Mouse (Mus musculus) heart, embryonic 13.5 days (tissue): ENCODE measurements around the gene Gm20547. TPM values are rescaled to one million over a fixed set of nuclear protein-coding genes. Genes with fewer than 3 reads are reported as not detected.

Experiments used
- ATAC-seq: fragments of 200-750 bp; cut with Nextera tagmentation; 2 replicates; pipeline ENCODE4 v1.8.0; 2017; ENCODE audit warnings: moderate TSS enrichment; ENCODE audit not compliant: insufficient number of reproducible peaks, low FRiP score, low TSS enrichment; ENCODE audit errors: extremely low read depth
- H3K27ac ChIP-seq: fragments of 300-500 bp; sonication (generic); replicated peaks from 2 replicates; pipeline ENCODE4 v1.5.1; 2015; ENCODE audit warnings: moderate library complexity, mild to moderate bottlenecking, inconsistent platforms
- H3K27me3 ChIP-seq: fragments of 300-500 bp; sonication (generic); replicated peaks from 2 replicates; pipeline ENCODE4 v1.6.1; 2015; ENCODE audit warnings: mild to moderate bottlenecking, inconsistent platforms
- H3K36me3 ChIP-seq: fragments of 300-500 bp; sonication (generic); 2 replicates; pipeline ENCODE4 v1.6.1; 2015; ENCODE audit warnings: mild to moderate bottlenecking, inconsistent platforms
- H3K4me1 ChIP-seq: fragments of 300-500 bp; sonication (generic); 2 replicates; pipeline ENCODE4 v1.6.1; 2015; ENCODE audit warnings: inconsistent platforms
- H3K4me2 ChIP-seq: fragments of 300-500 bp; sonication (generic); 2 replicates; pipeline ENCODE4 v1.6.1; 2015; ENCODE audit warnings: inconsistent platforms, mild to moderate bottlenecking, moderate library complexity
- H3K4me3 ChIP-seq: fragments of 300-500 bp; sonication (generic); 2 replicates; pipeline ENCODE4 v1.5.1; 2015; ENCODE audit warnings: moderate library complexity, mild to moderate bottlenecking, inconsistent platforms
- H3K9ac ChIP-seq: fragments of 300-500 bp; sonication (generic); 2 replicates; pipeline ENCODE4 v1.6.1; 2015; ENCODE audit warnings: inconsistent platforms, mild to moderate bottlenecking, moderate library complexity
- H3K9me3 ChIP-seq: fragments of 300-500 bp; sonication (generic); 2 replicates; pipeline ENCODE4 v1.6.1; 2016; ENCODE audit warnings: inconsistent platforms
- WGBS: fragments of 180-500 bp; shearing (Covaris S2); methylation state at CpG from one replicate; pipeline ENCODE4 v1.1.7; 2015; ENCODE audit warnings: mixed read lengths; 5-methylcytosine and 5-hydroxymethylcytosine counted together
- polyA plus RNA-seq: library from polyadenylated mRNA; unstranded; fragments of >200 nt; fragmentation: Nextera tagmentation; extraction: Ambion mirVana; gene quantifications from 2 replicates; pipeline ENCODE4 v1.2.1, GENCODE M21; 2015

Gm20547 gene
- polyA plus RNA-seq, 1 experiment from 2014 or later, result not detected

DNA sequence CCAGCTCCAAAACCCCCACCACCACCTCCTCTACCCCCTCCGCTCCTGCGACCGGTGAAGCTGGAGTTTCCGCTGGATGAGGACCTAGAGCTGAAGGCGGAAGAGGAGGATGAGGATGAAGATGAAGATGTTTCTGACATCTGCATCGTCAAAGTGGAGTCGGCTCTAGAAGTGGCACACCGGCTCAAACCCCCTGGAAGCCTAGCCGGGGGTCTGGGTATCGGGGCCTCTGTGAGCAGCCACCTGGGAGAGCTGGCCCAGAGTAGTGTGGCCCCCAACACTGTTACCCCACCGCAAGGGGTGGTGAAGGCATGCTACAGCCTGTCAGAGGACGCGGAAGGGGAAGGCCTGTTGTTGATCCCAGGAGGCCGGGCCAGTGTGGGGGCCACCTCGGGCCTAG, 13.9 kb upstream of the Gm20547 start:
- H3K27me3 ChIP-seq, result no peaks in the 10 kb centered on the region
- H3K36me3 ChIP-seq, result peaks cover 9% of the 10 kb centered on the region
- WGBS, result 94% methylated on average over 15 of the region's 15 CpGs
- no peak for ATAC-seq
- H3K4me1 ChIP-seq, result peaks cover 46% of the 10 kb centered on the region
- H3K27ac ChIP-seq, result peak overlapping the region; percentile 88; the same call in 1 of the 2 replicates
- peak overlapping the region; percentile 93 for H3K4me2 ChIP-seq
- no peaks in the 10 kb centered on the region for H3K9me3 ChIP-seq
- H3K9ac ChIP-seq, result peak overlapping the region; percentile 93
- H3K4me3 ChIP-seq, result peak overlapping the region; percentile 93

GRCm38 (mm10) chr17:34894801-34895530, 13.1 kb upstream of the Gm20547 start:
- WGBS, result 12% methylated on average over 42 of the region's 51 CpGs
- H3K4me3 ChIP-seq, result peak overlapping the region; percentile 93
- ATAC-seq, result no peak
- H3K9ac ChIP-seq, result peak overlapping the region; percentile 93
- H3K4me2 ChIP-seq, result peak overlapping the region; percentile 93
- H3K4me1 ChIP-seq, result peaks cover 40% of the 10 kb centered on the region
- no peaks in the 10 kb centered on the region for H3K9me3 ChIP-seq
- peak overlapping the region; percentile 88 for H3K27ac ChIP-seq
- no peaks in the 10 kb centered on the region for H3K27me3 ChIP-seq
- H3K36me3 ChIP-seq, result peaks cover 9% of the 10 kb centered on the region

DNA sequence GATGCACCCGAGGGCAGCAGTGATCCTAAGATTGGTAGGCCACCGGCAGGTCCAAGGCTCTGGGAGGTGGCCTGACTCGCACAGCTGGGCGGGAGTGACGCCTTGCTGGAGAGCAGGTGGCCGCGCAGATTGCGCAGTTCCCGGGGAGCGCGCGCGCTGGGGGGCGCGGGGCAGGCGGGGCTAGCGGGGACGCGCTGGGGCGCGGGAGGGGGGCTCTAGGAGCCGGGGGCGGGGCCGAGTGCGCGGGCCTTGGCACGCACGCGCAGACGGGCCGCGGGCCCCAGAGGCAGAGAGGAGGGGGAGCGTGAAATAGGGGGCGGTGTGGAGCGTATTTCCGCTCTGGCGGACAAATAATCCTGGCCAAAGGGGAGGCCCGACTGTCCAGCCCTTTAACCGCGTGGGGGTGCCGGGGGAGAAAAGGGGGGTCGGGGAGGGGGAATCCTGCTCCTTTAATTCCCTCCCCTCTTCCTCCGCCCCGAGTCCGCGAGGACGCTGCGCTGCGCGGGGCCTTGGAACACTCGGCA, 12.3 kb upstream of the Gm20547 start:
- Histone ChIP-seq H3K4me3 (peak overlapping the region; percentile 93), H3K27me3 (no peaks in the 10 kb centered on the region), H3K9ac (peak overlapping the region; percentile 93), H3K4me2 (peak overlapping the region; percentile 93), H3K9me3 (no peaks in the 10 kb centered on the region), H3K4me1 (peaks cover 38% of the 10 kb centered on the region), H3K27ac (peak overlapping the region; percentile 88), H3K36me3 (peaks cover 9% of the 10 kb centered on the region)
- 1% methylated on average over 33 of the region's 51 CpGs for WGBS
- ATAC-seq, result peak; percentile 81

GRCm38 (mm10) chr17:34893072-34893824, 11.4 kb upstream of the Gm20547 start:
- Histone ChIP-seq H3K36me3 (peaks cover 9% of the 10 kb centered on the region), H3K27me3 (no peaks in the 10 kb centered on the region), H3K9ac (peak overlapping the region; percentile 80), H3K4me1 (peaks cover 38% of the 10 kb centered on the region), H3K27ac (peak overlapping the region; percentile 88), H3K4me3 (peak overlapping the region; percentile 93), H3K9me3 (no peaks in the 10 kb centered on the region), H3K4me2 (peak overlapping the region; percentile 93)
- no peak for ATAC-seq
- 73% methylated on average over 12 of the region's 12 CpGs for WGBS

- H3K4me3 ChIP-seq, result no peak overlapping the region
- ATAC-seq, result no peak
- no peak overlapping the region for H3K9ac ChIP-seq
- 85% methylated on average over 2 of the region's 2 CpGs for WGBS
- H3K9me3 ChIP-seq, result no peaks in the 10 kb centered on the region
- no peak overlapping the region for H3K27ac ChIP-seq
- H3K27me3 ChIP-seq, result no peaks in the 10 kb centered on the region
- H3K4me2 ChIP-seq, result no peak overlapping the region
- H3K4me1 ChIP-seq, result peaks cover 22% of the 10 kb centered on the region
- H3K36me3 ChIP-seq, result peaks cover 7% of the 10 kb centered on the region
Observed at GRCm38 (mm10) chr17:34891377-34891776, 9.5 kb upstream of the Gm20547 start.

DNA sequence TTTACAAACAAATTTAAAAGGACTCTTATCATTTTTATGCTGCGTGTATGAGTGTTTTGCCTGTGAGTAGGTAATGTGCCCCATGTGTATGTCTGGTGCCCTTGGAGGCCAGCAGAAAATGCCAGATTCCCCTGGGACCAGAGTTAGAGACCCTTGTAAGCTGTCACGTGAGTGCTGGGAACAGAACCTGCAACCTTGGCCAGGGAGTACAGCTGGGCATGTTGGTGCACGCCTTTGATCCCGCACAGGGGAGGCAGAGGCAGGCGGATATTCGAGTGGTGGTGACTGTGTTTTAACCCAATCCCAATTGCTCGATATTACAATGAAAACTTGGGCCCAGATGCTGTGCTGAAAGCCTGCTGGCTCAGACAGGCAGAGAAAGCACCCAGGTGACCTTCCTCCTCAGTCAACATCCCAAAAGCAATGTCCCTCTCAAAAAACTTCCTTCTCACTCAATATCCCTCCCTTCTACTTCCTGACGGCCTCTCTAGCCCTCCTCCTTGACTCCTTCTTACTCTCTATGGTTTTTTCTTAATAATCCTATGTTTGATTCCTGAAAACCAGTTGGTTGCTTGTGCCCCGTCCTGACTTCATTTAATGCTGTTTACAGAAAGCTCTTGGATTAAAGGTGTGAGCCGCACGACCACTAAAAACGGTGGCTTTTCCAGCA, 8.4 kb upstream of the Gm20547 start:
- Histone ChIP-seq H3K27ac (no peak overlapping the region), H3K4me3 (no peak overlapping the region), H3K27me3 (no peaks in the 10 kb centered on the region), H3K4me1 (peaks cover 17% of the 10 kb centered on the region), H3K4me2 (no peak overlapping the region), H3K36me3 (no peaks in the 10 kb centered on the region), H3K9ac (no peak overlapping the region), H3K9me3 (no peaks in the 10 kb centered on the region)
- 79% methylated on average over 12 of the region's 12 CpGs for WGBS
- ATAC-seq, result no peak

DNA sequence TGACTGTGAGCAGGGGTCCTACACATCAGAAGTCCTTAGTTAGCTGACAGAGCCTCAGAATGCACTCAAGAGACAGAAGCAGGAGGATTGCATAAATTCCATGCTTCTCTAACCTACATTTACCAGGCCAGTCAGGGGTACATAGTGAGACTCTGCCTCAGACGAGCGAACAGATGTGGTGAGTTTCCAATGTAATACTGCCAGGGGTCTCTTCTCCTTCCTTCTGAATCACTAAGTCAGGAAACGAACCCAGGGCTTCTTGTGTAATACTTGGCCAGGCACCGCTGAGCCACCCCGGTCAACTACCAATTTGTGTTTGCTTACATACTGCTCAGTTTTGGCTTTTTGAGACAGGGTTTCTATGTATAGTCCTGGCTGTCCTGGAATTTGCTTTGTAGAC, 6.1 kb upstream of the Gm20547 start:
- no peaks in the 10 kb centered on the region for H3K9me3 ChIP-seq
- H3K4me3 ChIP-seq, result no peak overlapping the region
- H3K4me2 ChIP-seq, result no peak overlapping the region
- H3K27ac ChIP-seq, result no peak overlapping the region
- no peak overlapping the region for H3K9ac ChIP-seq
- no peaks in the 10 kb centered on the region for H3K36me3 ChIP-seq
- H3K27me3 ChIP-seq, result no peaks in the 10 kb centered on the region
- H3K4me1 ChIP-seq, result peaks cover 7% of the 10 kb centered on the region; the same call in 1 of the 2 replicates
- ATAC-seq, result no peak
- 72% methylated on average over 5 of the region's 5 CpGs for WGBS

DNA sequence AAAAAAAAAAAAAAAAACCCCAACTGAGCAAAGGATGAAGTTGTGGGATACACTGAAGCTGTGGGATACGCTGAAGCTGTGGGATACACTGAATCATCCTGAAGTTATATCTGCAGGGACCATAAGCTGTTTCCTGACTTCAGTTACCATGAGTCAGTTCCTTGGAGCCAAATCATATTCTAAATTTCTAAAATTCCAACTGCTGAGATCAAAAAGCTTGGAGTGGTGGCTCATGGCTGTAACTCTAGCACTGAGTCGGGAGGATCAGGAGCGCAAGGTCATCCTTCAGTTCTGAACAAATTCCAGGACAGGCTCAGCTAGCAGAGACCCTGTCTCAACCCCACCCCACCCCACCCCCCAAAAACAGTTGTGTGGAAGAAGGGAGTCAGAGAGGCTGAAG, 3.8 kb upstream of the Gm20547 start:
- WGBS, result 73% methylated on average over 3 of the region's 3 CpGs
- H3K36me3 ChIP-seq, result no peaks in the 10 kb centered on the region
- H3K9ac ChIP-seq, result no peak overlapping the region; the same call in 1 of the 2 replicates
- ATAC-seq, result no peak
- H3K27me3 ChIP-seq, result no peaks in the 10 kb centered on the region; the same call in 1 of the 2 replicates
- H3K4me3 ChIP-seq, result no peak overlapping the region
- no peak overlapping the region for H3K4me2 ChIP-seq
- peaks cover 13% of the 10 kb centered on the region; the same call in 1 of the 2 replicates for H3K4me1 ChIP-seq
- H3K27ac ChIP-seq, result no peak overlapping the region
- H3K9me3 ChIP-seq, result no peaks in the 10 kb centered on the region

GRCm38 (mm10) chr17:34884704-34885103, 2.9 kb upstream of the Gm20547 start:
- Histone ChIP-seq H3K27ac (no peak overlapping the region), H3K4me3 (no peak overlapping the region), H3K4me1 (peaks cover 13% of the 10 kb centered on the region; the same call in 1 of the 2 replicates), H3K9me3 (no peaks in the 10 kb centered on the region), H3K4me2 (no peak overlapping the region), H3K27me3 (peaks cover 2% of the 10 kb centered on the region; the same call in 1 of the 2 replicates), H3K36me3 (no peaks in the 10 kb centered on the region), H3K9ac (no peak overlapping the region)
- WGBS, result 75% methylated on average over 6 of the region's 6 CpGs
- ATAC-seq, result no peak

DNA sequence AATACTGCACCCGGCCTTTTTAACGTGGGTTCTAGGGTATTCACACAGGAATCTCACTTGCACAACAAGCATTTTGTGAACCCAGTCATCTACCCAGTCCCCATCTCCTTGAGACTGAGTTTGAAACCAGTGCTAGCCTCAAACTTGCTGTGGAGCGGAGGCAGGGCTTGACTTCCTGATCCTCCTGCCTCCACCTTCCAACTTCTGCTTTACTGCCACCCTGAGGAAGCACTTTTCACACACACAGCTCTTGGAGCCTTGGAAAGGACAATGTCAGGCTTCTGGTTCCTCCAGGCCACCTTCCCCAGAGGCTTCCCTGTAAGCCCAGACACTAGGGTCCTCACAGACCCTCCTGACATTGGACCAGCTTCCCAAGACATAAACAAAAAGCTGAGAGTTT, 1.5 kb upstream of the Gm20547 start:
- 56% methylated on average over 3 of the region's 3 CpGs for WGBS
- no peaks in the 10 kb centered on the region for H3K9me3 ChIP-seq
- H3K4me2 ChIP-seq, result no peak overlapping the region
- H3K9ac ChIP-seq, result no peak overlapping the region
- no peak overlapping the region for H3K4me3 ChIP-seq
- H3K36me3 ChIP-seq, result no peaks in the 10 kb centered on the region
- H3K27me3 ChIP-seq, result peaks cover 2% of the 10 kb centered on the region; the same call in 1 of the 2 replicates
- no peak overlapping the region for H3K27ac ChIP-seq
- peaks cover 19% of the 10 kb centered on the region; the same call in 1 of the 2 replicates for H3K4me1 ChIP-seq
- no peak for ATAC-seq

DNA sequence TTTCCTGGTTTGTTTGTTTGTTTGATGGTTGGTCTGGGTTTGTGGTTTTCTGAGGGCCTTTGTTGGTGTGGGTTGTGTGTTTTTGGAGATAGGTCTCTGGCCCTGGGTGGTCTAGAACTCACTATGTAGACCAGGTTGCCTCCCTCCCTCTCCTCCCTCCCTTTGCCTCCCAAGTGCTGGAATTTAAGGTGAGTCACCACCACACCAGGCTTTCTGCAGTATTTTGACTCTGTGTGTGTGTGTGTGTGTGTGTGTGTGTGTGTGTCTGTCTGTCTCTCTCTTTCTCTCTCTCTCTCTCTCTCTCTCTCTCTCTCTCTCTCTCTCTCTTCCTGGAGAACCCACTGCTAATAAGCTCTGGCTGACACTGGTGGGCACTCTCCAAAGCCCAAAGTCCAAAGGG, 676 bp downstream of the Gm20547 start:
- Histone ChIP-seq H3K36me3 (no peaks in the 10 kb centered on the region), H3K27me3 (peaks cover 2% of the 10 kb centered on the region; the same call in 1 of the 2 replicates), H3K9ac (no peak overlapping the region), H3K9me3 (no peaks in the 10 kb centered on the region), H3K27ac (no peak overlapping the region), H3K4me2 (no peak overlapping the region), H3K4me3 (no peak overlapping the region), H3K4me1 (peaks cover 18% of the 10 kb centered on the region; the same call in 1 of the 2 replicates)
- no peak for ATAC-seq
